Mouse (Mus musculus): ENCODE results near the gene B3galnt1. TPM values are rescaled to one million over a fixed set of nuclear protein-coding genes. Genes with fewer than 3 reads are reported as not detected.

B3galnt1 gene
- polyA plus RNA-seq (2014; fragmentation: Illumina TruSeq; extraction: RNeasy Lipid Tissue Mini Kit (QIAGEN cat#74804); ENCODE audit: insufficient read depth, low read depth, low replicate concordance): 6.5 TPM

GRCm38 (mm10) chr3:69598261-69599165 is at the start of gene B3galnt1:
Gene B3galnt1 (minus strand): TSS chr3:69598960.

Other genes starting within 250 kb of the B3galnt1 start
- gene Nmd3, start 123.0 kb upstream of the B3galnt1 start, polyA plus RNA-seq (2014; fragmentation: Illumina TruSeq; extraction: RNeasy Lipid Tissue Mini Kit (QIAGEN cat#74804); ENCODE audit: insufficient read depth, low read depth, low replicate concordance): 29.8 TPM

Data from lung, adult 10 weeks (tissue).